Mouse (Mus musculus) stomach, postnatal 0 days (tissue): ENCODE results near the gene Mettl8. TPM values are rescaled to one million over a fixed set of nuclear protein-coding genes. Genes with fewer than 3 reads are reported as not detected.
A peak's percentile ranks its signal among the peaks of the same experiment; 100 is the strongest.

Experiments used
- ATAC-seq: fragments of 200-750 bp; cut with Nextera tagmentation; 2 replicates; pipeline ENCODE4 v1.8.0; 2017; ENCODE audit not compliant: low FRiP score, low TSS enrichment
- DNase-seq: peaks from one replicate; pipeline ENCODE4 v3.0.0-alpha.2; 2016; ENCODE audit warnings: low spot score
- H3K27ac ChIP-seq: fragments of 300-500 bp; sonication (generic); replicated peaks from 2 replicates; pipeline ENCODE4 v1.5.1; 2014; ENCODE audit warnings: mild to moderate bottlenecking, control low read depth
- H3K27me3 ChIP-seq: fragments of 300-500 bp; sonication (generic); 2 replicates; pipeline ENCODE4 v1.6.1; 2014; ENCODE audit warnings: low read length; ENCODE audit not compliant: control insufficient read depth, insufficient read depth
- H3K36me3 ChIP-seq: fragments of 300-500 bp; sonication (generic); 2 replicates; pipeline ENCODE4 v1.6.1; 2014; ENCODE audit warnings: low read length, mixed read lengths; ENCODE audit not compliant: control insufficient read depth, insufficient read depth
- H3K4me1 ChIP-seq: fragments of 300-500 bp; sonication (generic); replicated peaks from 2 replicates; pipeline ENCODE4 v1.6.1; 2014; ENCODE audit warnings: antibody characterized with exemption; ENCODE audit not compliant: control insufficient read depth, insufficient read depth
- H3K4me2 ChIP-seq: fragments of 300-500 bp; sonication (generic); replicated peaks from 2 replicates; pipeline ENCODE4 v1.6.1; 2014; ENCODE audit warnings: low read depth, mild to moderate bottlenecking, control low read depth, moderate library complexity
- H3K4me3 ChIP-seq: fragments of 300-500 bp; sonication (generic); 2 replicates; pipeline ENCODE4 v1.5.1; 2014; ENCODE audit warnings: low read depth, low read length, control low read depth
- H3K9ac ChIP-seq: fragments of 300-500 bp; sonication (generic); 2 replicates; pipeline ENCODE4 v1.6.1; 2014; ENCODE audit warnings: mild to moderate bottlenecking, low read length, control low read depth, mixed read lengths
- H3K9me3 ChIP-seq: fragments of 300-500 bp; sonication (generic); 2 replicates; pipeline ENCODE4 v1.6.1; 2016; ENCODE audit warnings: low read length; ENCODE audit not compliant: control insufficient read depth
- CTCF ChIP-seq: IDR thresholded peaks from 2 replicates; pipeline ENCODE4 v1.5.1; 2016; ENCODE audit warnings: antibody characterized with exemption, low read depth, mild to moderate bottlenecking, moderate library complexity
- EP300 ChIP-seq: optimal IDR thresholded peaks from 2 replicates; pipeline ENCODE3; 2016; ENCODE audit warnings: antibody characterized with exemption
- WGBS: fragments of 180-500 bp; shearing (Covaris S2); extraction: QIAGEN DNeasy Blood & Tissue Kit; methylation state at CpG from one replicate; pipeline ENCODE4 v1.1.7; 2014; 5-methylcytosine and 5-hydroxymethylcytosine counted together
- polyA plus RNA-seq: library from polyadenylated mRNA; unstranded; fragments of >200 nt; fragmentation: Nextera tagmentation; extraction: Ambion mirVana; gene quantifications from 2 replicates; pipeline ENCODE4 v1.2.1, GENCODE M21; 2015

Gene Mettl8
- polyA plus RNA-seq, 1 experiment from 2014 or later = 7.7 TPM

DNA sequence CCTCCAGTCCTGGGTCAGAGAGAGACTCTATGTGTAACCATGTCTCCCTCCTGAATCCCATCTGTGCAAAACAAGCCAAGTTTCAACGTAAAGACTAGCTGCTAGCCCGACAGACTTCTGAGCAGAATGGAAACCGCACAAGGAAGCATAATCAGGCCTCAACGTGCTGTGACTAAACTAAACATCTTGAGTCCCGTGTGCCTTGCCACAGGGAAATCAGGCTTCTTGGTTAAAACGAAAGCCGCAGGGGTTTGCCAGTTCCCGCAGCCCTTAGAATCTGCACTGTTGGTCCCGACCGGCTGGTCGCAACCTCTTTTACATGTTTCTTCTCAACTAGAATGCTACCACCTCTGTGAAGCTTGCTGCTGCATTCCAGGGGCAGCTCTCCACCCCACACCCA lies 125.7 kb downstream of the Mettl8 start:
- Histone ChIP-seq H3K4me1 (no peaks in the 10 kb centered on the region), H3K9ac (no peak overlapping the region), H3K36me3 (no peaks in the 10 kb centered on the region), H3K4me3 (no peak overlapping the region), H3K27me3 (no peaks in the 10 kb centered on the region), H3K9me3 (no peaks in the 10 kb centered on the region), H3K4me2 (no peak overlapping the region), H3K27ac (no peak overlapping the region)
- WGBS = 76% methylated on average over 11 of the region's 11 CpGs
- no peak for ATAC-seq
- TF ChIP-seq CTCF = no peak
- no peak for TF ChIP-seq EP300
- DNase-seq = no peak

DNA sequence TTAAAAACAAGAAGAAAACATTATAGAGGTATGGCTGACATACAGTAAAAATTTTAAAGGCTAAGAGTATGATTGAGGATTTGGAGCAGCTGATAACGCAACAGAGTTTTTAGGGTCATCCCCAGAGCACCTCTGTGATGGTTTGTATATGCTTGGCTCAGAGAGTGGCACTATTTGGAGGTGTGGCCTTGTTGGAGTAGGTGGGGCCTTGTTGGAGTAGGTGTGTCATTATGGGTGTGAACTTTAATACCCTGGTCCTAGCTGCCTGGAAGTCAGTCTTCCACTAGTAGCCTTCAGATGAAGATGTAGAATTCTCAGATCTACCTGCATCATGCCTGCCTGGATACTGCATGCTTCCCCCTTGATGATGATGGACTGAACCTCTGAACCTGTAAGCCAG lies 131.3 kb downstream of the Mettl8 start:
- Histone ChIP-seq H3K9ac (no peak overlapping the region), H3K4me1 (no peaks in the 10 kb centered on the region), H3K4me2 (no peak overlapping the region), H3K36me3 (no peaks in the 10 kb centered on the region), H3K9me3 (no peaks in the 10 kb centered on the region), H3K4me3 (no peak overlapping the region), H3K27ac (no peak overlapping the region), H3K27me3 (no peaks in the 10 kb centered on the region)
- ATAC-seq (no peak), DNase-seq (no peak)
- TF ChIP-seq EP300 = no peak
- no peak for TF ChIP-seq CTCF
- 79% methylated on average over 1 of the region's 1 CpGs for WGBS

DNA sequence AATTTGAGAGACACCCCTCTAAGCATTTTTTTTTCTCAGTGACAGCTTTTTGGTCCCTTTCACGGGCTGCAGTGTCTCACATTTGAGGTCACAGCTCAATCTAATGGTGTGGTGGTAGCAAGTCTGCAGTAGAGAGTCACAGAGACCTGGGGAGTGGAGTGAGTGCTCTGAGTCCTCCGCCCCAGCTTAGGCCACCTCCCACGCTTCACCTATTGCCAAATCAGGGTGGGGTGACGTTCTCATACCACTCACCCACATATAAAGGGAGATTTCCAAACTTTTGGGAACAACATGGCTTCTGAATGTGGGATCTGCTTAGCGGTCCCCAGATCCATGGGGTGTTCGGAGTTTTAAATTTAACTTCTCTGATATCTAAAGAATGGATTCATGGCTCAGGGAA lies 132.6 kb downstream of the Mettl8 start:
- H3K4me2 ChIP-seq = peak overlapping the region; percentile 12; the same call in 1 of the 2 replicates
- TF ChIP-seq EP300 (no peak), CTCF (no peak)
- no peaks in the 10 kb centered on the region for H3K9me3 ChIP-seq
- H3K4me1 ChIP-seq = no peaks in the 10 kb centered on the region
- no peaks in the 10 kb centered on the region for H3K27me3 ChIP-seq
- WGBS = 61% methylated on average over 6 of the region's 6 CpGs
- no peak overlapping the region for H3K27ac ChIP-seq
- peak; percentile 26 for DNase-seq
- ATAC-seq = 0 out of 2 replicates have a peak, but pooled peaks have one; percentile 56
- no peak overlapping the region for H3K4me3 ChIP-seq
- no peak overlapping the region for H3K9ac ChIP-seq
- H3K36me3 ChIP-seq = no peaks in the 10 kb centered on the region

DNA sequence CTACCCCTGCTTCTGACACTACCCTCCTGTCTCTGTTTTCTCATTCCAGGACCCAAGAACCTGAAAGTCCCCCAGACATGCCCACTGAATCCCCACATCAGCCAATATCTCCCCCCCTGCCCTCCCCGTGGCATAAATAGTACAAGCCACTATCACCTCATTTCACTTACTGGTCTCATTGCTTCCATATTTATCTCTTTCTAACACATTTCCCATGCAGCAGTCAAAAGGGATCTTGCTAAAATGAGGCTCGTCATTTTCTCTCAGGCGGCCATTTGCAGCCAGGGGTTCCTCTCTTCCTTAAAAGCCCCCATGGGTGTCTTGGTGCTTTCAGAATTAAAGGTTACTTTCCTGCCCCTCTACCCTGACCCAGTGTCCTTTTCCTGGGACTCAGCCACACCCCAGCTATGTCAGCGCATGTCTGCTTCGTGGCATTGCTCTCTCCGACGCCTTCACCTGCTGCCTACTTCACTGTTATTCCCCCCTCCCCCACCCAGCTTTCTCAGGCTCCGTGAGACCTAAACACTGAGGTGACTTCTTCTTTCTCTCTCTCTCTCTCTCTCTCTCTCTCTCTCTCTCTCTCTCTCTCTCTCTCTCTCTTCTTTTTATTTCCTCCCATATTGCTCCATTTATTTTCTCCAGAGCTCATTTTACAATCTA lies 134.3 kb downstream of the Mettl8 start:
- Histone ChIP-seq H3K9me3 (no peaks in the 10 kb centered on the region), H3K27ac (no peak overlapping the region), H3K27me3 (no peaks in the 10 kb centered on the region), H3K4me3 (no peak overlapping the region), H3K36me3 (no peaks in the 10 kb centered on the region), H3K4me2 (no peak overlapping the region), H3K9ac (no peak overlapping the region), H3K4me1 (no peaks in the 10 kb centered on the region)
- DNase-seq (no peak), ATAC-seq (no peak)
- WGBS = 38% methylated on average over 8 of the region's 8 CpGs
- no peak for TF ChIP-seq CTCF
- no peak for TF ChIP-seq EP300

DNA sequence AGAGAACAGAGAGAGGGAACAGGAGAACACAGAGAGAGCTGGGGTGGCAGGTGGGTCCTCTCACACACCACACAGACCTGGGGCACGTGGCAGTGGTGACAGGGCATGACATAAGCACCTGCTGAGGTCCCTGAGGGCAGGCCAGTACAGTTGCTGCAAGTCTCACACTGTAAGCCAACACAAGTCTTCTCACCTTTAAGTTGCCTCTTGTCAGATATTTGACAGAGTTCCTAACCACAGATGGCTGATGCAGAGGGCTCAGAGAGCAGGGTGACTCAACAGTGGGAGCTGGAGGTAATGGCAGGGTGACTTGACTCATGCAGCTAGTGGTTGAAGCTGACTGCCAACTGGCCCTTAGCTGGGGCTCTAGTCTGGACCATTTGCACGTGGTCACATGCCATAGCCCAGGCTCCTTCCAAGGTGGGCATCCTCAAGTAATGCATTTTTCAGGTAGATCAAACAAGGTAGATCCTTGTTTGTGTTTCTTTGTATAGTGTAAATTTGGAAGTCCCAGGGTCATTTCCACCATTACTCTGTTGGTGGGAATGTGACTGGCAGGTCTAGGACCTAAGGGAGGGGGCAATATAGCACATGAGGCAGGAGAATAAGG lies 135.4 kb downstream of the Mettl8 start:
- no peaks in the 10 kb centered on the region for H3K27me3 ChIP-seq
- WGBS = 61% methylated on average over 2 of the region's 2 CpGs
- H3K4me1 ChIP-seq = no peaks in the 10 kb centered on the region
- TF ChIP-seq EP300 (no peak), CTCF (no peak)
- no peak overlapping the region for H3K4me3 ChIP-seq
- DNase-seq (no peak), ATAC-seq (peak; percentile 45; the same call in 1 of the 2 replicates)
- no peaks in the 10 kb centered on the region for H3K36me3 ChIP-seq
- no peak overlapping the region for H3K27ac ChIP-seq
- no peaks in the 10 kb centered on the region for H3K9me3 ChIP-seq
- no peak overlapping the region for H3K9ac ChIP-seq
- H3K4me2 ChIP-seq = no peak overlapping the region

DNA sequence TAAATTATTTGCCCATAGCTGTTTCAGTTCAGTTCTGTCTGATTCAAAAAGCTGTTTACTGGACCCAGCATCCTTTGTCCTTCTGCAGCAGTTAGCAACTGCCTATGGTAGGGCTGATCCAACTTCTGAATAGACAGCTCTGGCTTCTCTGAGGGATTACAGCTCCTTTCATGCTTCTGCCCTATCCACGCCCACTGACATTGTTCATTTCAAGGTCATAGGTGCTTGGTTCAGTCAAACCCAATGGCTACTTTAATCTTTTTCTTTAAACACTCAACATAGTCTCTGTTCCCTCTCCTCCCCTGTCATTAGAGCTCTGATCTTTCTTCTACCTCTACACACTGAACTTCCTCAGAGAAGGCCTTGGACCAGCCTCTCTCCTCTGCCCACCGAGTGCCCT lies 136.9 kb downstream of the Mettl8 start:
- H3K9me3 ChIP-seq = no peaks in the 10 kb centered on the region
- H3K27ac ChIP-seq = no peak overlapping the region
- TF ChIP-seq EP300 = no peak
- no peak for TF ChIP-seq CTCF
- no peaks in the 10 kb centered on the region for H3K27me3 ChIP-seq
- H3K36me3 ChIP-seq = no peaks in the 10 kb centered on the region
- DNase-seq (no peak), ATAC-seq (no peak)
- 74% methylated on average over 2 of the region's 2 CpGs for WGBS
- H3K4me3 ChIP-seq = no peak overlapping the region
- H3K9ac ChIP-seq = no peak overlapping the region
- no peak overlapping the region for H3K4me2 ChIP-seq
- H3K4me1 ChIP-seq = no peaks in the 10 kb centered on the region

Other genes starting within 250 kb of the Mettl8 start
- gene Tlk1, start 229.9 kb downstream of the Mettl8 start, polyA plus RNA-seq = 26.0 and 26.7 TPM in 2 replicates
- gene Dcaf17, start 255 bp downstream of the Mettl8 start, polyA plus RNA-seq = 26.6 and 28.7 TPM in 2 replicates
- 10.2 and 13.0 TPM in 2 replicates for gene Cybrd1, start 62.3 kb upstream of the Mettl8 start, polyA plus RNA-seq
- gene Dync1i2, start 156.1 kb upstream of the Mettl8 start, polyA plus RNA-seq = 55.5 and 59.2 TPM in 2 replicates